Mouse (Mus musculus) cerebellum, adult 2 months (tissue): ENCODE measurements at regions not wholly inside any gene's neighbourhood (a gene's known extent, or its start where the extent isn't known, plus 50 kb on each side); places are given as distances from the start of the nearest gene placed in this dataset.

Experiments used
- CTCF ChIP-seq: fragments of 200-500 bp; IDR thresholded peaks from 2 replicates; pipeline ENCODE4 v1.5.1; 2011; ENCODE audit warnings: low read depth, mild to moderate bottlenecking, control low read depth, low read length, moderate library complexity, borderline replicate concordance; ENCODE audit not compliant: insufficient read depth
- POLR2A ChIP-seq: fragments of 200-500 bp; IDR thresholded peaks from 2 replicates; pipeline ENCODE4 v1.6.1; 2011; ENCODE audit warnings: low read length, control low read depth, borderline replicate concordance; ENCODE audit not compliant: insufficient read depth

DNA sequence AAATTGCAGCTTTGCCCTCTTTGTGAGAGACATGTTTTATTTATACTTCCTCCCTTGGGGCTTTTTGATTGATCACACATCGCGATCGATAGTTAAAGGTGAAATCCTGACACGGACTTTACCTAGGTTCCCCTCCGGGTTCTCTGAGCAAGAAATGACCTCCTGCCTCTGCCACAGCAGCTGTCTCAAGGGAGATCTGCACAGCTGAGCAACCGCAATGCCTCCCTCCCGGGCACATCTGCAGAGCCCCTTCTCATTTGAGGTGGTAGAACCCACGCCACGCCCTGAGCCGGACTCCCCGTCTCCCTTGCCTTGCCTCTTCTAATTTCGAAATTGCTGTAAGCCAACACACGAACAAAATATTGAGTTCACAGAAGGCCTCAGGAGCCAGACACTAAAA lies 78.2 kb upstream of the Cacna2d3 start:
- TF ChIP-seq POLR2A (no peak), CTCF (no peak)
